Mouse (Mus musculus) hindlimb bud, embryonic 11.5 days (tissue): ENCODE results near the gene Klc1.

Source experiments
- DNase-seq: peaks from one replicate; pipeline ENCODE4 v3.0.0-alpha.2; 2012; ENCODE audit warnings: low read depth, low spot score; ENCODE audit errors: extremely low spot score

Klc1 gene

DNA sequence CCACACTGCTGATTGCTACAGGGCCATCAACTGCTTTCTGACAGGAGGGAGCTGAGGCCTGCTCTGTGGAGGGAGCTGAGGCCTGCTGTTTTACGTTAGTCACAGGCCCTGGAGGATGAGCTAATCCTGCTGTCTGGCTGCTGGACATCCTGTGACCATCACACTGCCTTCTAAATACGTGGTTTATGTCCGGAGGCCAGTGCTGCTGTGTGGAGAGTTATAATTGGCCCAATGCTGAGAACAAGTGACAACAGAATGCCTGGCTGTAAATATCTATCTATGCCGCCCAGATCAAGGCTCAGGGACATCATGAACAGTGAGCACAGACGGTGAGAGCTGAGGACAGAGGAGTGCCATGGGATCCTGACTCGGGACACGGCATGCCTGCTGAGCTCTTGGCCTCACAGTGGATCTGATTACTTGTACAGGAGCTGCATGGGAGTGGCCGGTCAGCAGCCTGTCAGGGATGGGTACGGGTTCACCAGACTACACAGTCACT is 89.7 kb downstream of the Klc1 start:
- DNase-seq, result no peak

DNA sequence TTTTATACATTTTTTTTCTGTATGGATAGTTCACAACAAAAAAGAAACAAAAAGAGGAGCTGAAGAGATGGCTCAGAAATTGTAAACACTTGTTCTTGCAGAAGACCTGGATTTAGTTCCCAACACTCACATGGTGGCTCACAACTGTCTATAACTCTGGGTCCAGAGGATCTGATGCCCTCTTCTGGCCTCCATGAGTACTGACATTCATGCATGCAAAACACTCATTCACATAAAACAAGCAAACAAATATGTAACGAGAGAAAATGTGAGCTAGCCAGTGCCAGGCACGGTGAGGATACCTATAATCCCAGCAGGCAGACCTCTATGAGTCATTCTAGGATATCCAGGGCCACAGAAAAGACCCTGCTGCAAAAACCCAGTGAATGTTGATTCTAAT is 92.6 kb downstream of the Klc1 start:
- no peak for DNase-seq

DNA sequence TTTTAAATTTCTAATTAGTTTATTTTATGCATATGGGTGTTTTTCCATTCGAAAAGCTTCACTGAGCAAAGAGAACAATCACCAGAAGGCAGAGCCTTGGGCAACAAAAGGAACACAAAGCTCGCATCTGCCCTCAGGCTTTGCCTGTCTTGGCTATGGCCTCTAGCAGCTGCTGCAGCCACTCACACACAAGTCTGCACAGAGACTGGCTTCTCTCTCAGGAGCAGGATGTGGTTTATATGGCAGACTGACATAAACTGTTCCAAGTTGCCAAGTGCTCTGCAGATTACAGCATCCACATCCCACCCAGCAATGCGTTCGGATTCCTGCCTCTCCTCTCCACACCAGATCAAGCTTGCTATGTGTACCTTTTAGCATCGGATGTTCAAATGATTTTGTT is 93.1 kb downstream of the Klc1 start:
- DNase-seq, result no peak

DNA sequence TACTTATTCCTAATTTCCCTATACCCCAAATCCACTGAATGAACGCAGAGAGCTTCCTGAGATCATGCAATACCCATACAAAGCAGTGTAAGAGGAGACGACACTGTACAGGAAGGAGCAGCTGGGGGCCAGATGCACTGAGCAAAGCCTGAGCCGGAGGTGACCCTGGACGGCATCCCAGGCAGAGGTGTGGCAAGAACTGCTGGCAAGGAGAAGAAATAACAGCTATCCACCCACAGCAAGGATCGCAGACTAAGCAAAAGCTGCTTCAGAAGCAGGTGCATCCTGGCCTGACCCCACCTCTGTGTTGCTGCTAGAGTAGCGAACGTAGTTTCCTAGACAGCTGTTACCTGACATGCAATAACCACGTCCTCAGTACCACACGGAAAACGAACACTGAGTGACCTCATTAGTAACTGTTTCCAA is 94.4 kb downstream of the Klc1 start:
- DNase-seq, result no peak

DNA sequence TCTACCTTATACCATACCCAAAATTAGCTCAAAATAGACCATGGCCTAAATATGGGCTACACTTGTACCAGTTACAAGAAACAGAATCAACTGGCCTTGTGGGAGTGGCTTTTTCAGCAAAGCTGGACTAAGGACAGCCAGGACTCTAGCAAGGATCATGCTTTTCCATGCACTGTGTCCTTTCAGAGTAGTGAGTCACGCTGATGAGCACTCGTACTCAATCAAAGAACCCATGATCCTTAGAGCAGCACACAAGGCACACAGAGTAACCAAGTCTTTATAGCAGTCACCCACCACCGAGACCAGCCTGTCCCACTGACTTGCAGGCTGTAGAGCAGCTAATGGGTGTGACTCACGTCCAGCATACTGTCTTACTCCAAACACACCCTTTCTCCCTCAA is 94.9 kb downstream of the Klc1 start:
- DNase-seq, result no peak

DNA sequence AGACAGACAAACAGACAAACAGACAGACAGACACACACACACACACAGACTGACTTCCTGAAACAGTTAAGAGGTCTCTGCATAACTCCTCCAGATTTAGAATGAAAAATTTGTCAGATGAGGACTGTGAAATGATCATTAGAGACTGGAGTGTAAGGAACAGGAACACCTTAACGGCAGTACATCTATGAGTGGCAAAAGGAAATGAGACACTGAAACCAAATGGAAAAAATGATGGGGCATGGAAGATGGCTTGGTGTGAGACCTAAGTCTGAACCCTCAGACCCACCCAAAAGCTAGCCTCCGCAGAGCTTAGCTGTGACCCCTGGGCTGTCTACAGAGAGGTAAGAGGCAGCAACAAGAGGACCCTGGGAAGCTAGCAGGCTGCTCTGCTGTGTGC is 96.8 kb downstream of the Klc1 start:
- DNase-seq, result no peak
